Mouse (Mus musculus) kidney, adult 18-20 months (tissue): ENCODE measurements around the gene Hdc.
A peak's percentile ranks its signal among the peaks of the same experiment; 100 is the strongest.
"Not testable (repeated sequence)": the region's sequence is repeated elsewhere in the genome, so short reads cannot be mapped to it uniquely, and the experiment has no call there.

ENCODE experiments used
- DNase-seq: peaks from one replicate; pipeline ENCODE4 v3.0.0; 2021

Gene Hdc

DNA sequence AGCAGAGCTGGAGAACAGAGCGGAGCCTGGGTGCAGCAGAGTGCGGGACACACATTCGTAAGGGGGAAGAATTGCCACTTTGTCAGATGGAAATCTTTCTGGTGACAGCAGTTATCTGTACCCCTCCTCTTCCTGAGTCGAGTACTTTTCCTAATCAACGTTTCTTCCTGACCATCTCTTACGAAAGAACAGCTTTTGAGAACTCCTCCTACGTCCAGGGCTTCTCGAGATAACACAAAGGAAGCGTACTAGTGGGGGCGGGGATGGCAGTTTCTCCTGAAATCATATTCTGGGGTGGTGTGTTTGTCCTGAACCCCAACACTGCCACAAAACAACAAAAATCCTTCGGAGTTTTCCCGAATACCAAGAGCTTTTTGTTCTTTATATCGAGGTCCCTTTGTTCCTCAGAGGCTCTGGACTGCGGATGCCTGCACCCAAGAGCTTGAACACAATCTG lies at the start of gene Hdc:
Gene Hdc (minus strand): TSS at position 51 of the 456 bp plus-strand sequence.
- DNase-seq = no peak

DNA sequence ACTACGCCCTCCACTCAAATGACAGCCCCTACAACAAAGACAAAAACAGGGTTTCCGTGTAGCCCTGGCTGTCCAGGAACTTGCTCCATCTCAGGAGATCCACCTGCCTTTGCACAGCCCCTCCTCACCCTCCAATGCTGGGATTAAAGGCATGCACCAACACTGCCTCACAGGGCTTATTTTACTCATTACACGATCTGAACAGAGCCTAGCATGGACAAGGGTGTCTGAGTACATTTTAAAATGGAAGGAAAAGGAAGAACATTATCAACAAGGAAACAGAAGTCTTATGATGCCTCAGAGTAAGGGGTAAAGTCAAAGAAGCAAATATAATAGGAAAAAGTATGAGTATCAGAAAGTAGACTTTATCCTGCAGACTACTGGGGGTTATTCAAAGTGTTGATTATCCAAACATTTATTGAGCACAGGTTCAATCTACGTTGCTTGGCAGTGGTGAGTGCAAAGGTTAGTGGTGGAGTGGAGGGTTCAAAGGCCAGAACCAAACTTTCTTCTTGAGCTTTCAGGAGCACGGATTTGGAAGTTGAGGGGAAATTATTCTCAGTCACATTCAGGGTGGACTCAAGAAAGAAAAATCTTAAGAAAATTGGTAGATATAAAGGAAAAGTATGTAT lies 49.6 kb upstream of the Hdc start:
- DNase-seq = no peak

DNA sequence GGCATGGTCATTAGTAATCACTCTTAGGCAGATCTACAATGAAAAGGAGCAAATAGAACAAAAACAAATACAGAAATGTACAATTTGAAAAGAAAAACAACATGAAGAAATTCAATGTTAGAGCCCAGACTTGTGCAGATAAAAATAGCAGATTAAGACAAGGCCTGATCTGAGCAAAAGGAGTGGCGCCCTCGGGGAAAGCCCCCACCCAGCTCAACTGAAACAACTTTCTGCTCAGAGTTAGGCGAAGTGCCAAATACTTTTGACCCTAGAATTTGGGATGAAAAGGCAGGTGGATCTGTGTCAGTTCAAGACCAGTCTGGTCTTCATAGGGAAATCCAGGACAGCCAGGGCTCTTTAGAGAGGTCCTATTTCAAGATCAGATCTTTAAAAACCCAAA lies 46.9 kb upstream of the Hdc start:
- no peak for DNase-seq

DNA sequence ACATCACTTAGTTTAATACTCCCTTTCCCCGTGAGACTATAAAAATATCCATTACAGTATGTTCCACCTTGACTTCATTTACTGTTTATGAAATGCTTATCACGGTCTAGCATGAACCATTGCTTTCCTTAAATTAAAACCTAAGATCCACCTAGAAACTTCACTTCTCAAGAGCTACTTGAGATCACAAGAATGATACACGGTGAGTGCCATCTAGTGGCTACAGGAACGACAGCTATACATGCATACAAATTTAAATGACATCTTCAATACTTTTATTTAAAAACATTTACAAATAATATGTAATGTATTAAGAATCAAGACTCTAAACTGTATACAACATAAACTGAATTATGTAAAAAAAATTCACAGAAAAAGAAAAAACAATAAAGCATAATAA lies 44.4 kb upstream of the Hdc start:
- DNase-seq = no peak

DNA sequence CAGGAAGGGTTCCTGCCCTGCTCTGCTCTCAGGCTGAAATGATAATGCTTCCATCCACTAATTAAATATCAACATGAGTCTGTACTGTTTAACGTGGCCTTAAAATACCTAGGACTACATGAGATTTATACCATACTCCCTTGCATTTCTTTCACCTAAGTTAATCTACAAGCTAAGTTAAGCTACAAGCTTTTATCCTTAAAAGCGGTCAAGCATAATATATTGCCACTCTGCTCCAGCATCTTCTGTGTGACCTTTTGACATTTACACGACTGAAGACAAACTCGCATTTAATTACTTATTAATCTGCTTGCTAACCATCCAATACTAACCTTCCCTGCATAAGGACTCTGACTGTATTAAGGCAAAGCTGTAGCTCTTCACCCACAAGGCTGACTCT lies 33.8 kb upstream of the Hdc start:
- DNase-seq = no peak

DNA sequence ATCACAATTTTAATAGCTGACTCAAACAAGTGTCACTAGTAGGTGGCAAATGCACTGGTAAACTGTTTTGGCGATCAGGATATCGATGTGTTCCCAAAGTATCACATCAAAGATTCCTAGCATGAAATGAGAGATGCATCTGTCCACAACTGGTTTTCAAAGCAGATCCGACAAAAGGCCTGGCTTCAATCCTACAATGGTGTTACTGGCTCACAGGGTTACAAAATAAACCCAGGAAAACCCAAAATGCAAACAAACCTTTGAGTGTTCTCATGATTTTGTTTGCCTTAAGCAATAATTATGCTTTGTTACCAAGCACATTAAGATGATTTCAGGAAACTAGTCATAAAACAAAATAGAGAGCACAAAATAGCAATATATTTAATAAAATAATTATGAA lies 28.7 kb upstream of the Hdc start:
- no peak for DNase-seq

DNA sequence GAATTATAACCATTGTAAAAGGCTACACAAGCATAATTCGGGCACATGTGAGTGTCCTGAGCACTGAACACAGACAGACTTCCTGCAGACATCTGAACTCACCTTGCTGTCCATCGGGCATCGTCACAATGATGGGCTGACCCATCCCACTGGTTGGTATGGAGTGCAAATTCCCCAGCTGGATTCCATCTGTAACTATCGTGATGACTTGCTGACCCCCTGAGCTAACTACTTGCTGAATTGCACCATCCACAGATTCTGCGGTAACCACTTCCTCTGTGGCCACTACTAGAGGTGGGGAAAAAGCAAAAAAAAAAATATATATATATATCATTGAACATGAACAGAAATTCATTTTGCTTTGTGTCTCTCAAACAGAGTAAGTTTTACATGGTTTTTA lies 27.4 kb upstream of the Hdc start:
- no peak for DNase-seq

- no peak for DNase-seq
Observed at GRCm38 (mm10) chr2:126644768-126645167, 25.7 kb upstream of the Hdc start.

- DNase-seq = no peak
Observed at GRCm38 (mm10) chr2:126640298-126640697, 21.2 kb upstream of the Hdc start.

GRCm38 (mm10) chr2:126635939-126636823 lies 17.1 kb upstream of the Hdc start:
- peak; percentile 35 for DNase-seq

- no peak for DNase-seq
Observed at GRCm38 (mm10) chr2:126633165-126633564, 14.1 kb upstream of the Hdc start.

GRCm38 (mm10) chr2:126628455-126628995 lies 9.4 kb upstream of the Hdc start:
- DNase-seq = no peak

DNA sequence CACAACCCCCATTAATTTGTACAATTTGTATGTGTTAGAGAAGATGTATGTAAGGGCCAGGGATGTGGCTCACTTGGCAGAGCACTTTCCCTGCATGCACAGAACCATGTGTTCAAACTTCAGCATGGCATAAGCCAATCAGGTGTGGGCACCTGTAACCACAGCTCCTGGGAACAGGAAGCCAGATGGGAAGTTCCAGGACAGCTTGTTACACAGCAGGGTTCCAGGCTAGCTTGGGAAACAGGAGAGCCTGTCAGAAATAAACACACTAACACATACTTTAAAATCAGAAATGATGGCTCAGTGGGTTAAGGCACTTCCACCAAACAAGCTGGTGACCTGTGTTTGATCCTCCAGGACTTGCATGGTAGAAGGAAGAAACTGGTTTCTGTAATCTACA lies 4.0 kb upstream of the Hdc start:
- DNase-seq = no peak

GRCm38 (mm10) chr2:126622455-126622854 lies 3.4 kb upstream of the Hdc start:
- DNase-seq = no peak

- no peak for DNase-seq
Observed at GRCm38 (mm10) chr2:126618470-126619179, 474 bp downstream of the Hdc start.

- DNase-seq = no peak
Observed at GRCm38 (mm10) chr2:126615355-126615754, 3.7 kb downstream of the Hdc start.

DNA sequence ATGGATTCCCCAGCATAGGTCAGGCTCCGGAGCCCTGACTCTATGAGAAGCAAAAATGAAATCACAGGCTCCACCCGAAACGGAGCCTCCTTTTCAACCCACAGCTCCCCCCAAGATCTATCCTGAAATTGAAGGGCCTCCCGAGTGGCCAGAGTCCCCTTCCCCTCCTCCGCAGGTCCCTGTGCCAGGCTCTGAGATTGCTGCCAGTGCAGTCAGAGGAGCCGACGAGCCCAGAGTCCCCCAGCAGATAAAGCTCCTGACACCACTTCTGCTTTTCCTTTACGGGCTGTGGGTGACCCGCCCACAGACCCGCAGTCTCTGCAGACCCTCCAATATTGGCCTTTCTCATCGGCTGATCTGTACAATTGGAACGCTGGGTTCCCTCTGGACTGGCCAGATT lies 9.5 kb downstream of the Hdc start:
- not testable (repeated sequence) for DNase-seq

DNA sequence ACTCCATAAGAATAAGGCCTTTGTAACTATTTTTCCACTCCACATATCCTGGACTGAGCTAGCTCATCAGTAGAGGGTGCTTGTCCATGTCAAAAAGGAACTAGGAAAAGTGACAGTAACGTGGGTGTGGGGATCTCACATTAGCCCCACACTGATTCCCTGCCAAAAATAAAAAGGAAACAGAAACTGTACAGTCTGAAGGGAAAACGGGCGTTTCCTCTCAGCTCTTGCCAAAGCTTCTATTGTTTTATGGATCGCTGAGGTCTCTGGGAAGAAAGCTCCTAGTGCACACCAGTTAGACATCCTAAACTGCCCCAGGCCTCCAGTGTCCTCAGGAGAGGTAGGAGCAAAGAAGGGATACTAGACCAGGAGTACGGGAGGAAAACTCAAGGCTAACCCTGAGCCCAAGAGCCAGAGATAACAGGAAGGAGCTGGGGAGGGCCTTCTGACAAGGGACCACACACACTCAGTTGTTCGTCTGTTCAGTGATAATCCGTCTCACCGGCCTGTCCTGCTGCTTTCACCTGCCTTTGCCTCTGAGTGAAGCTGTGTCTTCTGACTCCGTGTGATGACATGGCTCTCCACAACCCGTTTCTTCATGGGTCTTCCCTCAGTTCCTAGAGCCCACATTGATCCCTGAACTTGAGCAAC lies 11.4 kb downstream of the Hdc start:
- DNase-seq = no peak

DNA sequence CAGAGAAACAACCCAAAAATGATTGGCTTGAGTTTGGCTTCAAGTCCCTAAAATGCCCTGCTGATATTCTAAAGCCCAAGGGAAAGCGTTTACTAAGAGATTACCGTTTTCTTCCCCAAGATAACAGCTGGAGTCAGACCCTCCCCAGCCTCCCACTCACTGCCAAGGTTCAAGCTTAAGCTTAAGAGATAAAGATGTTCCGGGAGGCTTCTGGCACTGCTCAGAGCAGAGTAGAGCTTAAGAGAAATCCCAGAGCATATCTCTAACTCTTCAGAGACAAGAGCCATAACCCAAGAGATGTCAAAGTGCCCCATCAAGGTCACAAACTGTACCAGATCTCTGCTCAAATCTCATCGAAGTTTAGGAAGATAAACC lies 12.4 kb downstream of the Hdc start:
- DNase-seq = no peak

DNA sequence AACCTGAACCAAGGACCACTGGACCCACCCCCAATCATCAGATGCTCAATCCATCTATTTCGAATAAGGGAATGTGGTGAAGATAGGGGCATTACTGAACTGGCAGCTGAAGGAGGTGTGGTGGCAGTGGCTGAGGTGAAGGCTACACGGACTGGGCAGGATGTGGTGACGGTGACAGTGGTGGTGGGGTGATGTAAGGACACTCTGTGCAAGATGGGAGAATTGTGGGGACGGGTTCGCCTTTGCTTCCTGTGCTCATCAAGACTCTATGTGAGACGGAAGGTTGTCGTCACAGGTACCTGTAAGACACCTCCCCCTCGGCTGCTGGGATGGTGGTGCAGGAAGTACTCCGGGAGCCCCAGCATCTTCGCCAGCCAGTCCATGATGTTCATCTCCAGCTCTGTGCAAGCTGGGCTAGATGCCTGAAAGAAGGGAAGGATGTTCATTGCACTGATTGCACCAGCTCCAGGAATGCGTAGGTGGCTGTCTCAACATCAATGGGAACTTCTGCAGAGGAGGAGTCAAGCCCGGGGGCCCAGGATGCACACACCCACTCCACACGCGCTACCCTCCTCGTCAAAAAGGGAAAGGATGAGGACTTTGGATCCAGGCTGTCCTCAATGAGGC lies 12.9 kb downstream of the Hdc start:
- DNase-seq = no peak

- DNase-seq = no peak
Observed at GRCm38 (mm10) chr2:126601918-126602600, 17.0 kb downstream of the Hdc start.

DNA sequence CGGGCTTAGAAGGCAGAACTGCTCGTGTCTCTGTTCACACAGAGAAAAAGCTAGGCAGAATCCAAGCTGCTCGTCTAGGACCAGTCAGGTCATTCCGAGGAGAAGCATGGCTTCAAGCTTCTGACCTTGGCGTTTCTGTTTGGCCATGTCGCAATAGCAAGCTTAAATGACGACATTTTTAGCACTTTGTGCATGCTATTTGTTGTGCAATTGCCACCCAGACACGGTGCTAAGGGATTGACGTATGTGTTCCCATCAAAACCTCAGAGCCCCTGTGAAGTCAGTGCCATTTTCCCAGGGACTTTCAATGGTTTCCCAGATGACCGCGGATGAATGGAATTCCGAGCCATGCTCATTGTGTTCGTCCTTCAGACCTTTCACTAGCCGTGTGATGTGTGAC lies 18.6 kb downstream of the Hdc start:
- DNase-seq = no peak
